Mouse (Mus musculus) stomach, embryonic 16.5 days (tissue): ENCODE results near the gene Tra2b. TPM values are rescaled to one million over a fixed set of nuclear protein-coding genes. Genes with fewer than 3 reads are reported as not detected.
"Not testable (repeated sequence)": the region's sequence is repeated elsewhere in the genome, so short reads cannot be mapped to it uniquely, and the experiment has no call there.

ENCODE experiments used
- ATAC-seq: fragments of 200-750 bp; cut with Nextera tagmentation; 2 replicates; pipeline ENCODE4 v1.8.0; 2017; ENCODE audit warnings: moderate number of reproducible peaks, moderate TSS enrichment; ENCODE audit not compliant: insufficient read depth, low FRiP score
- H3K27ac ChIP-seq: fragments of 300-500 bp; sonication (generic); 2 replicates; pipeline ENCODE4 v1.5.1; 2014; ENCODE audit warnings: low read length
- H3K27me3 ChIP-seq: fragments of 300-500 bp; sonication (generic); 2 replicates; pipeline ENCODE4 v1.6.1; 2014; ENCODE audit warnings: low read length, control low read depth, mixed read lengths; ENCODE audit not compliant: control insufficient read depth, insufficient read depth
- H3K36me3 ChIP-seq: fragments of 300-500 bp; sonication (generic); 2 replicates; pipeline ENCODE4 v1.6.1; 2014; ENCODE audit warnings: low read length; ENCODE audit not compliant: control insufficient read depth, insufficient read depth
- H3K4me1 ChIP-seq: fragments of 300-500 bp; sonication (generic); 2 replicates; pipeline ENCODE4 v1.6.1; 2014; ENCODE audit warnings: low read length, control low read depth, mixed read lengths; ENCODE audit not compliant: control insufficient read depth, insufficient read depth
- H3K4me2 ChIP-seq: fragments of 300-500 bp; sonication (generic); 2 replicates; pipeline ENCODE4 v1.6.1; 2014; ENCODE audit warnings: low read depth, low read length, mixed read lengths
- H3K4me3 ChIP-seq: fragments of 300-500 bp; sonication (generic); replicated peaks from 2 replicates; pipeline ENCODE4 v1.5.1; 2014; ENCODE audit warnings: mild to moderate bottlenecking, low read length
- H3K9ac ChIP-seq: fragments of 300-500 bp; sonication (generic); 2 replicates; pipeline ENCODE4 v1.6.1; 2014; ENCODE audit warnings: low read length
- H3K9me3 ChIP-seq: fragments of 300-500 bp; sonication (generic); replicated peaks from 2 replicates; pipeline ENCODE4 v1.6.1; 2016; ENCODE audit warnings: low read length, control low read depth; ENCODE audit not compliant: control insufficient read depth
- WGBS: fragments of 180-500 bp; shearing (Covaris S2); extraction: QIAGEN DNeasy Blood & Tissue Kit; methylation state at CpG from one replicate; pipeline ENCODE4 v1.1.7; 2014; 5-methylcytosine and 5-hydroxymethylcytosine counted together
- polyA plus RNA-seq: library from polyadenylated mRNA; unstranded; fragments of >200 nt; fragmentation: Nextera tagmentation; extraction: Ambion mirVana; gene quantifications from 2 replicates; pipeline ENCODE4 v1.2.1, GENCODE M21; 2015

The Tra2b gene
- polyA plus RNA-seq, 1 experiment from 2014 or later, result 321 TPM

- Histone ChIP-seq H3K4me2 (peak overlapping the region; percentile 36), H3K4me1 (peaks cover 20% of the 10 kb centered on the region), H3K27ac (no peak overlapping the region), H3K9ac (no peak overlapping the region), H3K9me3 (no peaks in the 10 kb centered on the region), H3K27me3 (no peaks in the 10 kb centered on the region), H3K36me3 (no peaks in the 10 kb centered on the region), H3K4me3 (no peak overlapping the region; the same call in 1 of the 2 replicates)
- 43% methylated on average over 3 of the region's 3 CpGs for WGBS
- ATAC-seq, result no peak
Measured at GRCm38 (mm10) chr16:22260423-22261143, 5.2 kb downstream of the Tra2b start.

- H3K4me1 ChIP-seq, H3K4me3 ChIP-seq, ATAC-seq, H3K4me2 ChIP-seq, H3K9me3 ChIP-seq, H3K9ac ChIP-seq, H3K27ac ChIP-seq, H3K27me3 ChIP-seq: not testable (repeated sequence)
- peaks cover 28% of the 10 kb centered on the region for H3K36me3 ChIP-seq
- WGBS, result 72% methylated on average over 6 of the region's 6 CpGs
Measured at GRCm38 (mm10) chr16:22252255-22252654, 13.6 kb downstream of the Tra2b start.

DNA sequence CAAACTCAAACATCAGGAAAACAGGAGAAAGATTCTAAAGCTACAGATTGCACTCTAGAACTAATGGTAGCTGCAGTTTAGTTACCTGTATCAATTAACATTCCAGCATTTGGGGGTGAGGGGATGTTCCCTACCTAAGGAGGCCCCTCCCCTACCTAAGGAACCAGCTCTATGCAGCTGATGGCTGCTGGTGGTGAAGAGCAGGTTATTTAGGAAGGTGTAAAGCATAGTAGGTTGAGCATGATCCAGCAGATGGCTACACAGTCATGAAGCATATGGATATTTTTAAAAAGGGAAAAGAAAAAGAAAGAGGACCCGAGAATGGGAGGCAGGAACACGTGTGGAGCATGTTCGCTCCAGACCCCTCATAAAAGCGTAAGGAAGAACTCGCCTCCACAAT, 15.5 kb downstream of the Tra2b start:
- 87% methylated on average over 5 of the region's 5 CpGs for WGBS
- no peak overlapping the region for H3K4me3 ChIP-seq
- no peak overlapping the region for H3K4me2 ChIP-seq
- H3K9ac ChIP-seq, result no peak overlapping the region
- H3K4me1 ChIP-seq, result no peaks in the 10 kb centered on the region
- no peaks in the 10 kb centered on the region for H3K9me3 ChIP-seq
- peaks cover 30% of the 10 kb centered on the region for H3K36me3 ChIP-seq
- no peak overlapping the region for H3K27ac ChIP-seq
- no peak for ATAC-seq
- no peaks in the 10 kb centered on the region for H3K27me3 ChIP-seq

GRCm38 (mm10) chr16:22249754-22250153, 16.1 kb downstream of the Tra2b start:
- no peak overlapping the region for H3K27ac ChIP-seq
- H3K27me3 ChIP-seq, result no peaks in the 10 kb centered on the region
- H3K4me1 ChIP-seq, result no peaks in the 10 kb centered on the region
- ATAC-seq, result no peak
- H3K9ac ChIP-seq, result no peak overlapping the region
- WGBS, result 93% methylated on average over 3 of the region's 3 CpGs
- no peak overlapping the region for H3K4me2 ChIP-seq
- no peak overlapping the region for H3K4me3 ChIP-seq
- peaks cover 30% of the 10 kb centered on the region for H3K36me3 ChIP-seq
- no peaks in the 10 kb centered on the region for H3K9me3 ChIP-seq

DNA sequence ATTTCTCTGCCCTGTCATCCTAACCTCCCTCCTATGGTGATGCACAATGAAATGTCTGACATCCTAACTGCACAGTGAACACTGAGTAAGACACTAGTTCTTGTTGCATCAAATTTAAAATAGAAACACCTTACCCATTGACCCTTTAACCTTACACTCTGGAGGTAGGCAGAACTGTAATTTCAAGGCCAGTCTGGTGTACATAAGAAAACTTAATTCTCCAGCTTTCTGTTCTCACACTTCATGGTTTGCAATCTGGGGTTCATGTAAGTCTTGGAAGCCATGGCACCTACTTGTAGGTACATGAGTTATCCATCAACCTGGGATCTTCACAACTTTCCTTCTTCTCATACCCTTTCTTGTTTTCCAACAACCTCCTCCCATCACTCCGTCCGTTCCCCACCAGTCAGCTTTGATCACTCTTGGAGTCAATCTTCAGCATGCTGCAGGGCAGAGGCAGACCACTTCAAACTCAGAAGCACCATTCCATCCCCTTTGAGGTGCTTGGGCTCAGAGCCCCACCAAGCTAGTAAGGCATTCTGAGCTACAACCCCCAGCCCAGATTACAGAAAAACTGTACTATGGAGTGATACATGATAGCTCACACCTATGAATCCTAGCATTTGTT, 23.5 kb downstream of the Tra2b start:
- WGBS, result 92% methylated on average over 2 of the region's 2 CpGs
- no peak overlapping the region for H3K4me2 ChIP-seq
- H3K9me3 ChIP-seq, result no peaks in the 10 kb centered on the region
- no peaks in the 10 kb centered on the region for H3K27me3 ChIP-seq
- no peak for ATAC-seq
- peaks cover 18% of the 10 kb centered on the region for H3K36me3 ChIP-seq
- H3K4me3 ChIP-seq, result no peak overlapping the region
- no peak overlapping the region for H3K27ac ChIP-seq
- no peaks in the 10 kb centered on the region for H3K4me1 ChIP-seq
- no peak overlapping the region for H3K9ac ChIP-seq

DNA sequence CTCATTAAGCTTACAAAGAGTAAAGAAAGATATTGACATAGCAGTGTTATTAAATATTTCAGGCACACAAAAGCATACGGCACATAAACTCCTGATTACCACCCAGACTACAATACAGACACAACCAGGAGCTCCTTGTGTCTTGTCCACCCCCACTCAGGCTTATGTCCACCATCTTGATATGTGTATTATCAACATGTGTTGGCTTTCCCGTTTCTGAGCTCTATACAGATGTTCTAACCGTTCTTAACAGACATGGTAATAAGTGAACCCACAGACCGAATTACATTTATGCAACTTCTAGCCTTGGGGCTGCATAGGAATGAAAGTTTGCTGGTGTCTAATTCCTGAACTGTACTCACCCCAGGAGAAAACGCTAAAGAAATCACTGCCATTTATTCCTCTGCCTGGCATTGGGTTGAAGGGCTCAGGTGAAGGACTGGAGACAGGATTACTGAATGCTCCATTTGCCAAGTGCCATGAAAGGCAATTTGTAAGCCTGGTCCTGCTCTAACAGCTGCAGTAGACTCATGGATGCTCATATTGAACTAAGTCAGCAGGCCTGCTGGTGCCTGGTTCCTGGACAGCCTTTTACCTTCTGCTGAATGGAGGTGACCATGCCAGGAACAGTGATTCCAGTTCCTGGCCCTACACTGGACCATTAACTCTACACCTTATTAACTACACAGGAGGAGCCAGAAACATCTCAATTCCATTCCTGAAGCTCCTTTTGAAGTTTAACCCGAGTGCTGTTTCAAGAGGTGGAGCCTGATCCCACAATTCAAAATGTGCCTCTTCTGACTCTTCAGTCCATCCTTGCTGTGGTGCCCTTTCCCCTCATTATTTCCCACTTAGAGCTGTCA, 24.2 kb downstream of the Tra2b start:
- H3K9me3 ChIP-seq, result no peaks in the 10 kb centered on the region
- H3K4me3 ChIP-seq, result no peak overlapping the region
- no peak overlapping the region for H3K27ac ChIP-seq
- 81% methylated on average over 6 of the region's 6 CpGs for WGBS
- H3K9ac ChIP-seq, result no peak overlapping the region
- no peak overlapping the region for H3K4me2 ChIP-seq
- H3K4me1 ChIP-seq, result no peaks in the 10 kb centered on the region
- ATAC-seq, result no peak
- peaks cover 15% of the 10 kb centered on the region for H3K36me3 ChIP-seq
- H3K27me3 ChIP-seq, result no peaks in the 10 kb centered on the region

- Histone ChIP-seq H3K4me1 (no peaks in the 10 kb centered on the region), H3K27me3 (no peaks in the 10 kb centered on the region), H3K27ac (no peak overlapping the region), H3K4me2 (no peak overlapping the region), H3K36me3 (peaks cover 15% of the 10 kb centered on the region), H3K9ac (no peak overlapping the region), H3K4me3 (no peak overlapping the region), H3K9me3 (no peaks in the 10 kb centered on the region)
- ATAC-seq, result no peak
- WGBS, result 84% methylated on average over 5 of the region's 5 CpGs
Measured at GRCm38 (mm10) chr16:22240856-22241255, 24.9 kb downstream of the Tra2b start.

DNA sequence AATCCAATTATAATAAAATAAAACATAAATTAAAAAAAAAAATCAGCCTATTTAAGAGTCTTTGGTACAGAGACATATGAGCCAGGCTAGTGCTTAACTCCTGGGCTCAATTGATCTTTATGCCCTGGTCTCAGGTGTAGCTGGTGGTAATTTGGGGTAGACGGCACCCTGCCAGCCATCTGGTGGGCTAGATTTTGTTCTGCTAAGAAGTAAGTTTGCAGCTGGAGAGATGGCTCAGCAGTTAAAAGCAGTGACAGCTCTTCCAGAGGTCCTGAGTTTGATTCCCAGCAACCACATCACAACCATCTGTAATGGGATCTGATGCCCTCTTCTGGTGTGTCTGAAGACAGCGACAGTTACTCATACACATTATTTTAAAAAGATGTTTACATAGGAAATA, 25.8 kb downstream of the Tra2b start:
- 86% methylated on average over 2 of the region's 2 CpGs for WGBS
- no peaks in the 10 kb centered on the region for H3K27me3 ChIP-seq
- no peak for ATAC-seq
- H3K9ac ChIP-seq, result no peak overlapping the region
- no peak overlapping the region for H3K27ac ChIP-seq
- H3K36me3 ChIP-seq, result peaks cover 15% of the 10 kb centered on the region
- H3K4me3 ChIP-seq, result no peak overlapping the region
- H3K9me3 ChIP-seq, result no peaks in the 10 kb centered on the region
- no peak overlapping the region for H3K4me2 ChIP-seq
- no peaks in the 10 kb centered on the region for H3K4me1 ChIP-seq
